Mouse (Mus musculus) kidney, postnatal 4 days (tissue): ENCODE data around the gene Nfe2l3.
A peak's percentile ranks its signal among the peaks of the same experiment; 100 is the strongest.
"Not testable (repeated sequence)": the region's sequence is repeated elsewhere in the genome, so short reads cannot be mapped to it uniquely, and the experiment has no call there.

Source experiments
- DNase-seq, 2 experiments: peaks; one replicate each; pipeline ENCODE4 v3.0.0; 2021; ENCODE audit warnings: mixed read lengths in 2 of 2

The Nfe2l3 gene

GRCm38 (mm10) chr6:51432535-51433397 lies at the start of gene Nfe2l3:
Nfe2l3 (plus strand) TSS chr6:51432670.
- DNase-seq, result peak; percentile 85 to 87

- DNase-seq, result peak; percentile 94
Measured at GRCm38 (mm10) chr6:51383769-51384755, 48.4 kb upstream of the Nfe2l3 start.

DNA sequence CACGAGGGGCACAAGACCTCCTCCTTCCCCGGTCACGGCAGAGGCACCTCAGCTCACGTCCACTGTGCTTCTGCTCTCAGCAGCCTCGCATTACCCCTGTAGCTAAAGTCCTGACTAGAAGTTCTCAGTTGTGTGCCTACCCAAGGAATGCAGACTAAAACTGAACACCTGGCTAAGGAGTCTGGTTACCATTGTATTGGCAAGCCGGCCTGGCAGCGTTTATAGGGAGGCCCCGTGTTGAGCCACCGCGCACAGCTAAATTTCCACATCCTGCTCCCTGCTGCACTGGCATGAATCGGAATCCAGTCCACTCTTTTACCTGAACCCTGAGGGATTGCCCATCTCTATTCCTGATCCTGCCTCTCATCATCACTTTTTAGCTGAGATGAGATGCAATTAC lies 42.0 kb upstream of the Nfe2l3 start:
- DNase-seq, result peak in 1 of 2 experiments; percentile 16

- peak in 1 of 2 experiments; percentile 13 for DNase-seq
Measured at GRCm38 (mm10) chr6:51391816-51392490, 40.5 kb upstream of the Nfe2l3 start.

- no peak for DNase-seq
Measured at GRCm38 (mm10) chr6:51393341-51394128, 38.9 kb upstream of the Nfe2l3 start.

DNA sequence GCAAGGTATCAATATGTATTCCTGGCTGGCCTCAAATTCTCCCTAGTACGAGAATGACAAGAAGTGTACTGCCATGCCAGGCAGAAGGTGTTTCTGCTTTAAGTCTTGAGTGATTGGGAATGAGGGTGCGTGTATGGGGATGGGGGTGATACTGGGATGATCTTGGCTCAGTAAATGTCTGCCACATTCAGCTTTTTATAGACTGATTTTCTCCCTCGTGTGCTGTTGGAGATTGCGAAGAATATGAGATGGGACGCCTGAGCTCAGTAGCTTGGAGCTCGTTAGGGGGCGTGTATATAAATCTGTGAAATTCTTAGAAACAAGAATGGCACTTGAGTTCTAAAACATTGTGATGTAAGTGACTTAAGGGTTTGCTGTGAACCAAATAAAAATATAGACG lies 38.1 kb upstream of the Nfe2l3 start:
- DNase-seq, result not testable (repeated sequence)

DNA sequence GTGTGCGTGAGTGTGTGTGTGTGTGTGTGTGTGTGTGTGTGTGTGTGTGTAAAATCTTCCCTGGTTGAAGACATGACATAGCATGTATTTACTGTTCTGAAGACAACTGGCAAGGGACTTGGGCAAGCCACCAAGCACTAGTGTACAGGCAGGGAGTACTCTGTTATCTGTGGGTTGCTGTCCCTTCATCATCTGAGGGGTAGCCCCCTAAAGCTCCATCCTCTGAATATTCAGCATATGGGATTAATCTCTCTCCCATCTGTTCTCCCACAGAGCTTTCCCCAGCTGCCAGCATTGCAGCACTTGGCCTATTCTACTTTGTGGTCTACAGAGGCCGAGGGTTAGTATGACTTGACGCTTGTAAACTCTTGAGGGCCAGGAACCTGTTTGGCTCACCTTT lies 37.5 kb upstream of the Nfe2l3 start:
- not testable (repeated sequence) for DNase-seq

- DNase-seq, result no peak
Measured at GRCm38 (mm10) chr6:51395486-51395885, 37.0 kb upstream of the Nfe2l3 start.

- peak; percentile 76 to 86 for DNase-seq
Measured at GRCm38 (mm10) chr6:51399113-51399518, 33.4 kb upstream of the Nfe2l3 start.

DNA sequence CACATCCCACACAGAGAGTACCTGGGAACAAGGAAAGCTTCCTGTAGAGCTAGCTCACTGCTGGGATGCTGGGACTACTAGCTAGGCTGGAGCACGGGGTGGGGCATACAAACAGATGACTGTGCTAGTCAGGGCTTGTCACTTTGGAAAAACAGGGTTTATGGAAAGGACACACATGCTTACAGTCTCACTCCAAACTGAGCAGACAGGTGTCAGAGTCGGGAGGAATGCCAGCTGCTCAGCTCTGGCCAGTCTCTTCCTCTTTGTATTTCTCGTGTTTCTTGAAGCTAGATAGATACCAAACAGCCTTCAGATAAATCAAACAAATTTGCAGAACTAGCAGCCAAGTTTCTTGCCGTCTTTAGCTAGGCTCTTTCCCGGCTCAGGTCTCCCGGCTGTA lies 31.2 kb upstream of the Nfe2l3 start:
- peak; percentile 47 to 56 for DNase-seq

GRCm38 (mm10) chr6:51403598-51403997 lies 28.9 kb upstream of the Nfe2l3 start:
- no peak for DNase-seq

DNA sequence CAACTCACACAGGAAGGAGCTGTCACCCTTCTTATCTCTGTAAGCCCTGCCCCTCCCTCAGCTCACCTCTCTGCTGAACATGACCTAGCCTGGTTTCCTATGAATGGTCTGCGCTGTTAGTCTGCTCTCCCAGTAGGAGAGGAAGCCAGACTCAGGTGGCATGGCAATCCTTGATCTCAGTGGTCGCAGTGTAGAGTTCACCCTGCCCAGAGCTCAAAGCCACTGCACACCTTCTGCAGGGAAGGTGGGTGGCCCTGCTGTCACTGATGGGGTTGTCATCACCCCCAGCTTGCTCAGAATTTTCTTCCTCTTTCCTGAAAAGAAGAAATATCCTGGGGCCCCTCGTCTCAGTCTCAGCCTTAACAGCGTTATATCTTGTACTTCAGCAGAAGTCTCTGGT lies 28.0 kb upstream of the Nfe2l3 start:
- DNase-seq, result no peak

DNA sequence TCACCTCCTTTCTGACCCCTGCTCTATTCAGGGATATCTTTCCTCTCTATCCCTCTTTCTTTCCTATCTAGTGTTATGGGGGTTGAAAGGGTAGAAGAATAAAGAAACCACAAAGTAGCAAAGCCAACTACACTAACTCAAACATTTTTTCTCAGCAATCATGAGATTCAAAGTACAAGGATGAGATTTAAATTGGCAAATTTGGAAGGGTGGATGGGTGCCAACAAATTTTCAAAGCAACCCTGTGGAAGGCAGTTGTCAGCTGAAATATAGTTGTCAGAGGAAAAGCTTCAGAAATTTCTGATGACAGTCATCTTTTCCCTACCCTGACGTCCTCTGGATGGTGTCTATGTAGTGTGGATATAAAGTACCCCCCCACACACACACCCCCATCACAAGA lies 16.0 kb upstream of the Nfe2l3 start:
- no peak for DNase-seq

- DNase-seq, result no peak
Measured at GRCm38 (mm10) chr6:51417306-51417936, 15.0 kb upstream of the Nfe2l3 start.

DNA sequence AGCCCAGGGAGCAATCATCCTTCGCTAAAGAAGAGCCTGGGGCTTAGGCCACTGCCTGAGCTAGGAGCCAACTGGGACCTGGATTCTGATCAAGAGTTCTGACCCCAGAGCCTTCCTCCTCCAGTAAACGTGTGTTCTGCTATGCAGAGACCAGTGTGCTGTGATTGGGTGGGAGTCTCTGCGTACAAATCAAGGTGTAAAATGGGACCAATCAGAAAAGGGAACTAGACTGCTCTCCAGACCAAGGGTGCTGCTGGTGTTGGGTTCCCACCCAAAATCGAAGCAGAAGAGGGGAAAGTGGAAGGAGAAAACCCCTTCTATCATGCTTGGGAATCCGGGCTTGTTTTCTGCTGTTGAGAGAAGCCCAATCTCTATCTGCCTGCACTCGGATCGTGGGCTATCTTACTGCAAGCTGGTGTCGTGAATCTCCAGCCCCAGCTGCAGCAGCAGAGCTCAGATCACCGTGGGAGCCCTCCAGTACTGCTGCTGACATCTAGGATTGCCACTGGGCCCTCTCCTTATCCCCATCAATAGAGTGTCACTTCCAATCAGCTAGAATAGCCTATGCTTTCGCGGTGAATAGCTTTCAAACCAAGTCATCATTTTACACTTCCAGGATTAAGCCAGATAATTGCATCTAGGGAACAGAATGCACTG lies 8.9 kb upstream of the Nfe2l3 start:
- no peak for DNase-seq

GRCm38 (mm10) chr6:51424537-51424936 lies 7.9 kb upstream of the Nfe2l3 start:
- no peak for DNase-seq

- no peak for DNase-seq
Measured at GRCm38 (mm10) chr6:51434270-51434669, 1.8 kb downstream of the Nfe2l3 start.

GRCm38 (mm10) chr6:51437665-51438064 lies 5.2 kb downstream of the Nfe2l3 start:
- DNase-seq, result peak; percentile 31 to 51

- no peak for DNase-seq
Measured at GRCm38 (mm10) chr6:51438826-51439330, 6.4 kb downstream of the Nfe2l3 start.

- no peak for DNase-seq
Measured at GRCm38 (mm10) chr6:51442191-51442835, 9.8 kb downstream of the Nfe2l3 start.
